Mouse (Mus musculus) megakaryocyte, adult 5-6 weeks (primary cell): Measurements from ENCODE around the gene Dpep2nb. TPM values are rescaled to one million over a fixed set of nuclear protein-coding genes. Genes with fewer than 3 reads are reported as not detected.

ENCODE experiments used
- ATAC-seq: 2 replicates; pipeline ENCODE4 v1.8.0; 2016; ENCODE audit warnings: mild to moderate bottlenecking, inconsistent platforms; ENCODE audit not compliant: poor library complexity, severe bottlenecking
- total RNA-seq, 2 experiments: library from RNA; stranded (forward) in 1 of 2; stranded (reverse) in 1 of 2; fragments of 153-499, 151-499 nt in 1 of 2; fragments of 221-1000, 200-1000 nt in 1 of 2; gene quantifications; 2 replicates each; pipeline versions ENCODE4 v1.2.3 to v1.2.4; 2015 to 2017

The Dpep2nb gene
- total RNA-seq, 2 experiments from 2014 or later, result 0.20 TPM; not detected in 1

GRCm38 (mm10) chr8:105964506-105965265 is 41.1 kb downstream of the Dpep2nb start:
- ATAC-seq, result no peak

GRCm38 (mm10) chr8:105961536-105961935 is 44.2 kb downstream of the Dpep2nb start:
- ATAC-seq, result no peak

- ATAC-seq, result no peak
These were observed 44.7 kb downstream of the Dpep2nb start for GRCm38 (mm10) chr8:105961101-105961500.

- ATAC-seq, result no peak
These were observed 46.4 kb downstream of the Dpep2nb start for GRCm38 (mm10) chr8:105959350-105959749.

- no peak for ATAC-seq
These were observed 48.0 kb downstream of the Dpep2nb start for GRCm38 (mm10) chr8:105957813-105958212.

GRCm38 (mm10) chr8:105956556-105956955 is 49.2 kb downstream of the Dpep2nb start:
- no peak for ATAC-seq

- ATAC-seq, result no peak
These were observed 54.6 kb downstream of the Dpep2nb start for GRCm38 (mm10) chr8:105951057-105951659.

GRCm38 (mm10) chr8:105949350-105949749 is 56.4 kb downstream of the Dpep2nb start:
- no peak for ATAC-seq

Other genes with a start within 250 kb of the Dpep2nb start
- gene Gfod2, start 247.3 kb downstream of the Dpep2nb start, total RNA-seq (2015), result 0.14 and 0.16 TPM in 2 replicates
- gene Gfod2, start 247.3 kb downstream of the Dpep2nb start, total RNA-seq (2017), result 0.08 TPM in 1 of 2 replicates, not detected in the other
- 10.2 and 10.5 TPM in 2 replicates for gene Ranbp10, start 178.6 kb downstream of the Dpep2nb start, total RNA-seq (2015)
- 6.4 and 7.0 TPM in 2 replicates for gene Ranbp10, start 178.6 kb downstream of the Dpep2nb start, total RNA-seq (2017)
- not detected in 2 replicates for gene Tsnaxip1, start 178.2 kb downstream of the Dpep2nb start, total RNA-seq (2015)
- gene Tsnaxip1, start 178.2 kb downstream of the Dpep2nb start, total RNA-seq (2017), result not detected in 2 replicates
- 12.4 and 18.3 TPM in 2 replicates for gene Cenpt, start 152.7 kb downstream of the Dpep2nb start, total RNA-seq (2015)
- 16.7 and 25.0 TPM in 2 replicates for gene Cenpt, start 152.7 kb downstream of the Dpep2nb start, total RNA-seq (2017)
- 42.8 and 48.9 TPM in 2 replicates for gene Thap11, start 150.8 kb downstream of the Dpep2nb start, total RNA-seq (2015)
- gene Thap11, start 150.8 kb downstream of the Dpep2nb start, total RNA-seq (2017), result 38.5 and 42.6 TPM in 2 replicates
- gene Nutf2, start 145.4 kb downstream of the Dpep2nb start, total RNA-seq (2015), result 103 and 117 TPM in 2 replicates
- gene Nutf2, start 145.4 kb downstream of the Dpep2nb start, total RNA-seq (2017), result 40.9 and 54.5 TPM in 2 replicates
- gene Edc4, start 125.1 kb downstream of the Dpep2nb start, total RNA-seq (2015), result 12.0 and 12.2 TPM in 2 replicates
- gene Edc4, start 125.1 kb downstream of the Dpep2nb start, total RNA-seq (2017), result 23.8 and 27.5 TPM in 2 replicates
- 0.42 TPM in 1 of 2 replicates, not detected in the other for gene Nrn1l, start 112.4 kb downstream of the Dpep2nb start, total RNA-seq (2015)
- gene Nrn1l, start 112.4 kb downstream of the Dpep2nb start, total RNA-seq (2017), result not detected in 2 replicates
- 8.6 and 9.7 TPM in 2 replicates for gene Pskh1, start 105.5 kb downstream of the Dpep2nb start, total RNA-seq (2015)
- 10.7 and 13.3 TPM in 2 replicates for gene Pskh1, start 105.5 kb downstream of the Dpep2nb start, total RNA-seq (2017)
- gene Ctrl, start 72.1 kb downstream of the Dpep2nb start, total RNA-seq (2015), result 1.3 and 2.0 TPM in 2 replicates
- gene Ctrl, start 72.1 kb downstream of the Dpep2nb start, total RNA-seq (2017), result 0.55 and 1.1 TPM in 2 replicates
- gene Psmb10, start 67.5 kb downstream of the Dpep2nb start, total RNA-seq (2015), result 164 and 185 TPM in 2 replicates
- 56.1 and 63.6 TPM in 2 replicates for gene Psmb10, start 67.5 kb downstream of the Dpep2nb start, total RNA-seq (2017)
- 0.23 TPM in 1 of 2 replicates, not detected in the other for gene Lcat, start 62.6 kb downstream of the Dpep2nb start, total RNA-seq (2015)
- 0.45 TPM in 1 of 2 replicates, not detected in the other for gene Lcat, start 62.6 kb downstream of the Dpep2nb start, total RNA-seq (2017)
- 2.9 and 5.9 TPM in 2 replicates for gene Slc12a4, start 39.9 kb downstream of the Dpep2nb start, total RNA-seq (2015)
- gene Slc12a4, start 39.9 kb downstream of the Dpep2nb start, total RNA-seq (2017), result 2.1 and 9.4 TPM in 2 replicates
- not detected in 2 replicates for gene Dpep3, start 26.5 kb downstream of the Dpep2nb start, total RNA-seq (2015)
- gene Dpep3, start 26.5 kb downstream of the Dpep2nb start, total RNA-seq (2017), result not detected in 2 replicates
- 3.8 and 4.3 TPM in 2 replicates for gene Dus2, start 14.6 kb downstream of the Dpep2nb start, total RNA-seq (2015)
- 6.0 and 6.9 TPM in 2 replicates for gene Dus2, start 14.6 kb downstream of the Dpep2nb start, total RNA-seq (2017)
- 8.8 and 9.6 TPM in 2 replicates for gene Ddx28, start 5.9 kb upstream of the Dpep2nb start, total RNA-seq (2015)
- gene Ddx28, start 5.9 kb upstream of the Dpep2nb start, total RNA-seq (2017), result 13.7 and 13.9 TPM in 2 replicates
- 104 and 108 TPM in 2 replicates for gene Nfatc3, start 52.9 kb upstream of the Dpep2nb start, total RNA-seq (2015)
- gene Nfatc3, start 52.9 kb upstream of the Dpep2nb start, total RNA-seq (2017), result 26.5 and 38.4 TPM in 2 replicates
- gene Esrp2, start 131.0 kb upstream of the Dpep2nb start, total RNA-seq (2015), result not detected in 2 replicates
- gene Esrp2, start 131.0 kb upstream of the Dpep2nb start, total RNA-seq (2017), result not detected in 2 replicates
- 13.8 and 15.8 TPM in 2 replicates for gene Pla2g15, start 144.4 kb upstream of the Dpep2nb start, total RNA-seq (2015)
- gene Pla2g15, start 144.4 kb upstream of the Dpep2nb start, total RNA-seq (2017), result 12.9 and 15.8 TPM in 2 replicates
- 9.7 and 10.3 TPM in 2 replicates for gene Slc7a6, start 162.9 kb upstream of the Dpep2nb start, total RNA-seq (2015)
- 7.6 and 9.4 TPM in 2 replicates for gene Slc7a6, start 162.9 kb upstream of the Dpep2nb start, total RNA-seq (2017)
- 34.1 and 36.0 TPM in 2 replicates for gene Slc7a6os, start 205.0 kb upstream of the Dpep2nb start, total RNA-seq (2015)
- 24.8 and 34.4 TPM in 2 replicates for gene Slc7a6os, start 205.0 kb upstream of the Dpep2nb start, total RNA-seq (2017)
- gene Prmt7, start 205.0 kb upstream of the Dpep2nb start, total RNA-seq (2015), result 2.7 and 3.7 TPM in 2 replicates
- gene Prmt7, start 205.0 kb upstream of the Dpep2nb start, total RNA-seq (2017), result 10.3 and 11.6 TPM in 2 replicates